ENCODE assay signal across 15 mouse cellular contexts in genomic region chr14:75809931-75810330, GRCm38 (mm10).
"Had no signal": no experiment of that assay in that cellular context is flagged by ENCODE, and none has a peak within 500 bp of the region (broad histone marks: within the 10 kb centered on the region; RNA-seq: fewer than 3 reads in every experiment).

No protein-coding gene starts in this region.

- H3K36me3 ChIP-seq: limb, embryonic 12.5 days; limb, embryonic 15.5 days had no signal

- H3K4me3 ChIP-seq: left cerebral cortex, adult 2 months; limb, embryonic 12.5 days; limb, embryonic 15.5 days had no signal

- H3K4me2 ChIP-seq: limb, embryonic 12.5 days; limb, embryonic 15.5 days; liver, embryonic 11.5 days; lung, embryonic 14.5 days had no signal

- H3K27ac ChIP-seq: left cerebral cortex, adult 2 months; limb, embryonic 12.5 days; limb, embryonic 15.5 days; liver, embryonic 14.5 days; macrophage had no signal

- H3K27me3 ChIP-seq: limb, embryonic 15.5 days had no signal

- H3K9me3 ChIP-seq: limb, embryonic 12.5 days; limb, embryonic 15.5 days had no signal

- DNase-seq: layer of hippocampus, postnatal 36 days; left cerebral cortex, postnatal 4 days; liver, postnatal 0 days; lung, embryonic 14.5 days; midbrain, embryonic 14.5 days; thymus, adult 18-20 months; thymus, postnatal 36 days had no signal

- ATAC-seq: intestine, postnatal 0 days; liver, postnatal 0 days; lung, postnatal 0 days had no signal

- H3K9ac ChIP-seq: limb, embryonic 12.5 days; limb, embryonic 15.5 days; liver, embryonic 14.5 days; liver, postnatal 0 days; lung, embryonic 14.5 days had no signal

- H3K4me1 ChIP-seq: limb, embryonic 12.5 days; limb, embryonic 15.5 days had no signal
